Mouse (Mus musculus): ENCODE data around the gene Nfix.

- TF ChIP-seq POU5F1 (IDR thresholded peaks at IDR 0.05; ENCODE audit: borderline replicate concordance, low read length) = no peak
- no peak for TF ChIP-seq CTCF (conservative IDR thresholded peaks at IDR 0.05; ENCODE audit: low read length)
- no peak for TF ChIP-seq NANOG (IDR thresholded peaks at IDR 0.05; ENCODE audit: borderline replicate concordance, low read length)
Measured at GRCm38 (mm10) chr8:84785506-84785755, 14.7 kb downstream of the Nfix start.
